ENCODE assay signal across 12 mouse cellular contexts in the genomic region with DNA sequence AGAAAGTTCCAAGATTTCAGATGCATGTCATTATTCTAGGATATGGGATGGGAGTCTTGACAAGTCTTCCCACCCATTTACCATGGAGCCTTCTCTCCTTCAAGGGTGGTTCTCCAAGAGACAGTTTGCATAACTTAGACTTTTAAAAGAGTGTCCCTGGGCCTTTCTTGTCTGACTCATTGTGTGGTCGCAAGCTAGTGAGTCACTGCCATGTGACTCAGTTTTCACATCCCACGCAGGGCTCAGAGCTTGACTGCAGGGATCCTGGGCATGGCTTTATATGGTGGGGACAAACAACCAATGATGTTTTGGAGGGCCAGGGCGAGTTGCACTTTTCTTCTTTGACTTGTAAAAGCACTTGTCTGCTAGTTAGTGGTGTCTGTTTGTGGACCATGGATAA. TPM values are rescaled to one million over a fixed set of nuclear protein-coding genes. Genes with fewer than 3 reads are reported as not detected.
DNase-seq lines count a peak whose midpoint lies in the region; ATAC-seq lines count a peak whose summit lies in the region.
"Had no signal": no experiment of that assay in that cellular context is flagged by ENCODE, and none has a peak within 500 bp of the region (broad histone marks: within the 10 kb centered on the region; RNA-seq: fewer than 3 reads in every experiment).

No protein-coding gene starts in this region.

- intact Hi-C loops in left cerebral cortex, postnatal 14 days (cut with DNase I) = no loop called here

- ATAC-seq in CD4-positive, CD25-positive, alpha-beta regulatory T cell, adult 4 months = peak; percentile 37
- ATAC-seq: forebrain, embryonic 13.5 days; inflammation-experienced regulatory T-cells, adult 6 months had no signal

- DNase-seq in lung, adult 18-20 months = peak; percentile 16 to 20
- no peak for DNase-seq in lung, postnatal 4 days
- peak; percentile 30 to 40 for DNase-seq in adrenal gland, adult 18-20 months (ENCODE audit: low spot score in 2 of 2)
- peak; percentile 29 to 30 for DNase-seq in left cerebral cortex, postnatal 14 days (ENCODE audit: low spot score in 2 of 2)
- no peak for DNase-seq in spleen, postnatal 36 days (ENCODE audit: low spot score in 2 of 2)
- DNase-seq in natural killer cell, adult 2 months (ENCODE audit: low spot score in 2 of 2) = no peak
- no peak for DNase-seq in embryo, embryonic 10.5 days (ENCODE audit: low spot score)
- DNase-seq: cerebellum, postnatal 10 days; liver, embryonic 13.5 days had no signal

RNA-seq across cellular contexts. Expression of a gene that starts 34.0 kb away (rescaled TPM):
- not detected for polyA plus RNA-seq in CD4-positive, CD25-positive, alpha-beta regulatory T cell, adult 4 months (2017; shearing (Covaris generic))
- 10 to 100 TPM; 17.1 to 31.4 TPM for total RNA-seq in adrenal gland, adult 18-20 months (2021)
- total RNA-seq in left cerebral cortex, postnatal 14 days (2021) = 10 to 100 TPM in 1 of 2 experiments, 1 to 10 TPM in 1; 8.3 to 12.4 TPM
- polyA plus RNA-seq: inflammation-experienced regulatory T-cells, adult 6 months had no signal

Comparison
In these comparisons a context has a peak if more than half of its experiments do, and no peak if none do; other contexts are left out.
1. DNase-seq: peak in lung, adult 18-20 months (2 of 2), adrenal gland, adult 18-20 months (2 of 2) and left cerebral cortex, postnatal 14 days (2 of 2); none in lung, postnatal 4 days (0 of 2), spleen, postnatal 36 days (0 of 2), natural killer cell, adult 2 months (0 of 2) and embryo, embryonic 10.5 days (single experiment).